Mouse (Mus musculus) G1E (cell line): ENCODE results near the gene Gpr39.

Experiments used
- GATA1 ChIP-seq: IDR thresholded peaks from 2 replicates; pipeline ENCODE4 v1.6.1; 2012; ENCODE audit warnings: borderline replicate concordance, low read length, inconsistent platforms, mixed read lengths
- GATA2 ChIP-seq: IDR thresholded peaks from 2 replicates; pipeline ENCODE4 v1.6.1; 2012; ENCODE audit warnings: low read depth, low read length, inconsistent platforms, borderline replicate concordance

- TF ChIP-seq GATA1 (no peak), GATA2 (no peak)
Observed at GRCm38 (mm10) chr1:125717906-125718305, 41.1 kb downstream of the Gpr39 start.
